Mouse (Mus musculus) stomach, postnatal 0 days (tissue): Measurements from ENCODE around the gene Exoc5.

Experiments
- CTCF ChIP-seq: IDR thresholded peaks from 2 replicates; pipeline ENCODE4 v1.5.1; 2016; ENCODE audit warnings: antibody characterized with exemption, low read depth, mild to moderate bottlenecking, moderate library complexity
- EP300 ChIP-seq: optimal IDR thresholded peaks from 2 replicates; pipeline ENCODE3; 2016; ENCODE audit warnings: antibody characterized with exemption

- no peak for TF ChIP-seq EP300
- no peak for TF ChIP-seq CTCF
Observed at GRCm38 (mm10) chr14:48986231-48986630, 80.2 kb downstream of the Exoc5 start.
